Mouse (Mus musculus) ES-CJ7 (cell line): Measurements from ENCODE around the gene Glis1.
A peak's percentile ranks its signal among the peaks of the same experiment; 100 is the strongest.

ENCODE experiments used
- DNase-seq: peaks from one replicate; pipeline ENCODE4 v3.0.0; 2011; ENCODE audit warnings: low read depth, low spot score

Gene Glis1

DNA sequence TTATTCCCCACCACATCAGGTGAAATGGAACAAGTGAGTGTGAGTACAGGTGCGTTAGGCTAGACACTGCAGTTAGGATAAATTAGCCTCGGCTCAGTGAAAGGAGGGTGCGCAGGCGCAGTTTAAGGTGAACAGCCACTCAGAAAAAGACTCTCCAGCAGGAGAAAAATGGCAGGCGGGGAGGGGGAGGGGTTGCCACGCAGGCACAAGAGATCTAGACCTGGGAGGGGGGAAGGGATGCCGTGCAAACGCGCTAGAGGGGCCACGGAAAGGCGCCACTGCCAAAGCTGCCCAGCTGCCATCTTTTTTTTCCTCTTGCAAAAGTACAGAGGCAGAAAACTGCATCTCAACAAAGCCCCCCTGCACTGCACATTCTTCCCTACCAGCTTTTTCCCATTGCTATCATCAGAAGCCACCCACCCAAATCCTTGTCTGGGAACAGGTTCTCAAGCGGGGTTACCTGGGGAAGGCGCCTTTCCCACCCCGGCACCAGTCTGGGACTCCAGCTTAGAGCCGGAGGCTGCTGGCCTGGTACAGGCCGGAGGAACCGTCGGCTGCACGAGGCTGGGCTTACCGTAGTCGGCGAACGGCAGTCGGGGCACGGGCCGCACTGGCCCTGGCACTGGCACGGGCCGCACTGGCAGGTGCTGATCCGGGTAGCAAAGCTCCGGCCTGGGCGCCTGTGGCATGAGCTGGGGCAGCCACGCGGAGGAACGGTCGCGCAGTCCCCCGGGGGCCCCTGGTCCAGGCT lies 248.8 kb downstream of the Glis1 start:
- DNase-seq: peak; percentile 61

DNA sequence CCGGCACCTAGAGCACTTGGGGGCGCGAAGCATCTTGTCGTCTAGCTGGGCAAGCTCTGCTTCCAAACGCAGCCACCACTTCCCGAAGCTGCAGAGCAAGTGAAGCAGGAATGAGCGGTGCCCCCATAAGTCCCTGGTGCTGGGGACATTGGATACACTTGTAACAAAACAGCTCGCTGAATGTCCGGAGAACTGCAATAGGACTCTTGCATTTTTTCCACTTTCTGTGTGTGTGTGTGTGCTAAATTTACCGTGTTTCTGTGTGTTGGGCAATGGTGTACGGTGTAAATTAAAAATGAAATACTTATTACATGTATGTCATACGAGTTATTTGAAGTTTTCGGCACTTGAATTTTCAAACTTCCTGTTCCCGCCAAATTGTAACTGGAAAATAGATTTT lies 249.7 kb downstream of the Glis1 start, which contains the start of gene Dmrtb1:
Gene Dmrtb1 (minus strand): TSS at position 101 of the 400 bp plus-strand sequence.
- DNase-seq: no peak
